Mouse (Mus musculus): Measurements from ENCODE around the gene Gadl1. TPM values are rescaled to one million over a fixed set of nuclear protein-coding genes. Genes with fewer than 3 reads are reported as not detected.

The Gadl1 gene
- total and polyA plus RNA-seq, 3 experiments = 0.13 TPM; not detected in 2

GRCm38 (mm10) chr9:115967638-115968037 is 58.4 kb downstream of the Gadl1 start:
- H3K27me3 ChIP-seq (replicated peaks) = no peaks in the 10 kb centered on the region
- no peaks in the 10 kb centered on the region for H3K4me1 ChIP-seq (ENCODE audit: control insufficient read depth in 1 of 2, insufficient read depth in 2 of 2)
- H3K27ac ChIP-seq (ENCODE audit: insufficient read depth, low read depth) = no peak overlapping the region
- no peaks in the 10 kb centered on the region for H3K36me3 ChIP-seq (replicated peaks in 1 of 2; ENCODE audit: control insufficient read depth in 1 of 2, insufficient read depth in 1 of 2, low read length in 1 of 2)
- no peak overlapping the region for H3K4me3 ChIP-seq (replicated peaks in 1 of 3; ENCODE audit: low read depth in 2 of 3, low read length in 2 of 3, poor library complexity in 1 of 3)
- H3K9ac ChIP-seq (ENCODE audit: insufficient read depth, low read depth) = no peak overlapping the region
- in situ Hi-C loops (cut with MboI; ENCODE audit: low pct_ligation_motif_present, low pct_unique_long_range_greater_than_20kb, low sequenced_read_pairs) (no loop called here), dilution Hi-C loops (cut with MboI; ENCODE audit: extremely low pct_ligation_motif_present, extremely low pct_unique_long_range_greater_than_20kb, low sequenced_read_pairs) (no loop called here)
- no peak for TF ChIP-seq ZC3H11A (IDR thresholded peaks at IDR 0.05; ENCODE audit: low read depth, low read length)
- TF ChIP-seq POLR2A (IDR thresholded peaks at IDR 0.05; ENCODE audit: low read depth, low read length) = no peak
- no peak for TF ChIP-seq MAZ (IDR thresholded peaks at IDR 0.05; ENCODE audit: low read depth, low read length)
- TF ChIP-seq GABPA (IDR thresholded peaks at IDR 0.05; ENCODE audit: insufficient replicate concordance, low read depth, low read length) = no peak
- TF ChIP-seq E2F4 (IDR thresholded peaks at IDR 0.05; ENCODE audit: insufficient replicate concordance, low read depth, low read length) = no peak
- TF ChIP-seq SIN3A (IDR thresholded peaks at IDR 0.05; ENCODE audit: low read length) = no peak
- no peak for TF ChIP-seq JUND (conservative IDR thresholded peaks at IDR 0.05; ENCODE audit: low read depth, low read length)
- TF ChIP-seq RCOR1 (conservative IDR thresholded peaks at IDR 0.05; ENCODE audit: low read depth, low read length) = no peak
- TF ChIP-seq MAFK (IDR thresholded peaks at IDR 0.05; ENCODE audit: insufficient replicate concordance, low read length) = no peak
- TF ChIP-seq PAX5 (IDR thresholded peaks at IDR 0.05; ENCODE audit: low read length) = no peak
- TF ChIP-seq IRF4 (IDR thresholded peaks at IDR 0.05; ENCODE audit: low read depth, low read length) = no peak
- no peak for TF ChIP-seq USF1 (IDR thresholded peaks at IDR 0.05; ENCODE audit: low read depth, low read length)
- TF ChIP-seq NRF1 (IDR thresholded peaks at IDR 0.05; ENCODE audit: low read depth, low read length) = no peak
- TF ChIP-seq CHD1 (IDR thresholded peaks at IDR 0.05; ENCODE audit: low read depth, low read length) = no peak
- TF ChIP-seq ZKSCAN1 (IDR thresholded peaks at IDR 0.05; ENCODE audit: borderline replicate concordance, low read depth, low read length) = no peak
- no peak for TF ChIP-seq ZNF384 (IDR thresholded peaks at IDR 0.05; ENCODE audit: low read depth, low read length)
- TF ChIP-seq HCFC1 (IDR thresholded peaks at IDR 0.05; ENCODE audit: low read depth, low read length) = no peak
- no peaks in the 10 kb centered on the region for H3K79me2 ChIP-seq (replicated peaks; ENCODE audit: control insufficient read depth, extremely low read depth, insufficient read depth, poor library complexity, severe bottlenecking)
- H3K9me3 ChIP-seq (replicated peaks; ENCODE audit: low read length) = no peaks in the 10 kb centered on the region
- DNase-seq (ENCODE audit: extremely low read depth) = no peak
- no peak overlapping the region for H3K4me2 ChIP-seq (ENCODE audit: insufficient read depth, low read depth, poor library complexity, severe bottlenecking)

DNA sequence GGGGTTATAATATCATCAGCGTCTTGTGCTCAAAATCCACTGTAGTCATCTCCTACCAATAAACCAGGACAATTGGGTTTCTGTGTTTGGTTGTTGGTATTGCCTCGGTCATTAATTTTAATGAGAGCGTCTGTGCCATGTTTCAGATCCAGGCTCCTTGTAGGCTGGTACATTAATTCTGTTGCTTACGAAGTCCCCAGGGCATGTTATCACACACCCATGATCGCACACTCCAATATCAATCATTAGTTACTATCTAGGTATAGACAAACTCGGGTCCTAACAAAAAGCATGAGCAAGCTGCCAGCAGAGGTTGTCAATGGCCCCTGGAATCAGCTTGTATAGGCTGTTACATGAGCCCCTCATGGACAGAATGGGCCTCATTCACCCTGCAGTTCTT is 67.6 kb downstream of the Gadl1 start:
- dilution Hi-C loops (cut with MboI; ENCODE audit: extremely low pct_ligation_motif_present, extremely low pct_unique_long_range_greater_than_20kb, low sequenced_read_pairs) = no loop called here
- Histone ChIP-seq H3K4me2 (ENCODE audit: insufficient read depth, low read depth, poor library complexity, severe bottlenecking) (no peak overlapping the region), H3K9me3 (replicated peaks; ENCODE audit: low read length) (peaks cover 4% of the 10 kb centered on the region), H3K36me3 (replicated peaks in 1 of 2; ENCODE audit: control insufficient read depth in 1 of 2, insufficient read depth in 1 of 2, low read length in 1 of 2) (no peaks in the 10 kb centered on the region), H3K79me2 (replicated peaks; ENCODE audit: control insufficient read depth, extremely low read depth, insufficient read depth, poor library complexity, severe bottlenecking) (no peaks in the 10 kb centered on the region), H3K4me3 (replicated peaks in 1 of 3; ENCODE audit: low read depth in 2 of 3, low read length in 2 of 3, poor library complexity in 1 of 3) (no peak overlapping the region), H3K4me1 (ENCODE audit: control insufficient read depth in 1 of 2, insufficient read depth in 2 of 2) (peaks cover 3 to 33% of the 10 kb centered on the region in 2 experiments; a peak in 3 of 4 replicates), H3K9ac (ENCODE audit: insufficient read depth, low read depth) (no peak overlapping the region), H3K27me3 (replicated peaks) (no peaks in the 10 kb centered on the region), H3K27ac (ENCODE audit: insufficient read depth, low read depth) (no peak overlapping the region)
- TF ChIP-seq CHD1 (IDR thresholded peaks at IDR 0.05; ENCODE audit: low read depth, low read length) = no peak
- TF ChIP-seq UBTF (IDR thresholded peaks at IDR 0.05; ENCODE audit: low read depth, low read length) = no peak
- TF ChIP-seq USF2 (conservative IDR thresholded peaks at IDR 0.05; ENCODE audit: low read depth, low read length) = no peak
- TF ChIP-seq MAX (IDR thresholded peaks at IDR 0.05; ENCODE audit: low read length) = no peak
- no peak for TF ChIP-seq SIN3A (IDR thresholded peaks at IDR 0.05; ENCODE audit: low read length)
- TF ChIP-seq POLR2AphosphoS2 (IDR thresholded peaks at IDR 0.05; ENCODE audit: low read depth, low read length) = no peak
- TF ChIP-seq JUND (conservative IDR thresholded peaks at IDR 0.05; ENCODE audit: low read depth, low read length) = no peak
- no peak for TF ChIP-seq CHD2 (IDR thresholded peaks at IDR 0.05; ENCODE audit: low read length)
- TF ChIP-seq TBP (conservative IDR thresholded peaks at IDR 0.05; ENCODE audit: low read depth, low read length) = no peak
- no peak for TF ChIP-seq IRF4 (IDR thresholded peaks at IDR 0.05; ENCODE audit: low read depth, low read length)
- no peak for TF ChIP-seq CTCF (conservative IDR thresholded peaks at IDR 0.05 in 1 of 2, IDR thresholded peaks at IDR 0.05 in 1 of 2; ENCODE audit: low read depth in 2 of 2, low read length in 2 of 2)
- TF ChIP-seq NRF1 (IDR thresholded peaks at IDR 0.05; ENCODE audit: low read depth, low read length) = no peak
- TF ChIP-seq ELF1 (IDR thresholded peaks at IDR 0.05; ENCODE audit: low read depth, low read length) = no peak
- no peak for DNase-seq (ENCODE audit: extremely low read depth)
- in situ Hi-C loops (cut with MboI; ENCODE audit: low pct_ligation_motif_present, low pct_unique_long_range_greater_than_20kb, low sequenced_read_pairs) = no loop called here
